Mouse (Mus musculus) frontal cortex, adult (tissue): ENCODE data around the gene Endod1.
"Not testable (repeated sequence)": the region's sequence is repeated elsewhere in the genome, so short reads cannot be mapped to it uniquely, and the experiment has no call there.

Source experiments
- ATAC-seq: cut with Nextera tagmentation; 2 replicates; pipeline ENCODE4 v1.9.2; 2017; ENCODE audit warnings: mild to moderate bottlenecking, moderate library complexity, mixed read lengths; ENCODE audit not compliant: low TSS enrichment

The Endod1 gene

GRCm38 (mm10) chr9:14380386-14381285 is 671 bp downstream of the Endod1 start:
- ATAC-seq: peak; percentile 75

- peak; percentile 1; the same call in 1 of the 2 replicates for ATAC-seq
Measured at GRCm38 (mm10) chr9:14379769-14380385, 1.4 kb downstream of the Endod1 start.

- no peak for ATAC-seq
Measured at GRCm38 (mm10) chr9:14378151-14378550, 3.2 kb downstream of the Endod1 start.

GRCm38 (mm10) chr9:14376149-14376548 is 5.2 kb downstream of the Endod1 start:
- ATAC-seq: peak; percentile 32

- no peak for ATAC-seq
Measured at GRCm38 (mm10) chr9:14372440-14372839, 8.9 kb downstream of the Endod1 start.

GRCm38 (mm10) chr9:14369271-14369670 is 12.0 kb downstream of the Endod1 start:
- no peak for ATAC-seq

GRCm38 (mm10) chr9:14367850-14368249 is 13.5 kb downstream of the Endod1 start:
- no peak for ATAC-seq

GRCm38 (mm10) chr9:14365481-14366125 is 15.7 kb downstream of the Endod1 start:
- peak; percentile 71 for ATAC-seq

- ATAC-seq: no peak
Measured at GRCm38 (mm10) chr9:14364719-14365118, 16.6 kb downstream of the Endod1 start.

GRCm38 (mm10) chr9:14363540-14363939 is 17.8 kb downstream of the Endod1 start:
- no peak for ATAC-seq

GRCm38 (mm10) chr9:14362068-14362768 is 19.1 kb downstream of the Endod1 start:
- no peak for ATAC-seq

GRCm38 (mm10) chr9:14357033-14357432 is 24.3 kb downstream of the Endod1 start:
- ATAC-seq: no peak

- ATAC-seq: no peak
Measured at GRCm38 (mm10) chr9:14354852-14355251, 26.5 kb downstream of the Endod1 start.

GRCm38 (mm10) chr9:14352337-14352736 is 29.0 kb downstream of the Endod1 start:
- ATAC-seq: no peak

GRCm38 (mm10) chr9:14350787-14351186 is 30.5 kb downstream of the Endod1 start:
- ATAC-seq: no peak

GRCm38 (mm10) chr9:14349380-14349779 is 31.9 kb downstream of the Endod1 start:
- no peak for ATAC-seq

- ATAC-seq: peak; percentile 62; the same call in 1 of the 2 replicates
Measured at GRCm38 (mm10) chr9:14348416-14348815, 32.9 kb downstream of the Endod1 start.

- not testable (repeated sequence) for ATAC-seq
Measured at GRCm38 (mm10) chr9:14345866-14346265, 35.4 kb downstream of the Endod1 start.

- peak; percentile 77 for ATAC-seq
Measured at GRCm38 (mm10) chr9:14342041-14342668, 39.2 kb downstream of the Endod1 start.

GRCm38 (mm10) chr9:14338701-14339100 is 42.6 kb downstream of the Endod1 start:
- ATAC-seq: no peak

GRCm38 (mm10) chr9:14336901-14337300 is 44.4 kb downstream of the Endod1 start:
- peak; percentile 81 for ATAC-seq
